ENCODE assay signal across 28 mouse cellular contexts in genomic region chr2:181239261-181239660, GRCm38 (mm10). TPM values are rescaled to one million over a fixed set of nuclear protein-coding genes. Genes with fewer than 3 reads are reported as not detected.
DNase-seq lines count a peak whose midpoint lies in the region; ATAC-seq and TF ChIP-seq lines count a peak whose summit lies in the region.
"Had no signal": no experiment of that assay in that cellular context is flagged by ENCODE, and none has a peak within 500 bp of the region (broad histone marks: within the 10 kb centered on the region; RNA-seq: fewer than 3 reads in every experiment).

No protein-coding gene starts in this region.

- TF ChIP-seq CTCF in small intestine, adult 2 months (IDR thresholded peaks at IDR 0.05; ENCODE audit: extremely low read depth, insufficient read length, insufficient replicate concordance, low read depth, low read length) = no peak

- ATAC-seq in heart, embryonic 11.5 days (replicated peaks; ENCODE audit: insufficient number of reproducible peaks, low FRiP score, low TSS enrichment) = no peak
- ATAC-seq in limb, embryonic 13.5 days (ENCODE audit: low FRiP score, low read depth) = no peak
- ATAC-seq in megakaryocyte, adult 5-6 weeks (ENCODE audit: poor library complexity, severe bottlenecking) = no peak
- ATAC-seq: forebrain, embryonic 15.5 days; hindbrain, postnatal 0 days; midbrain, embryonic 13.5 days had no signal

- H3K9me3 ChIP-seq in heart, embryonic 11.5 days (replicated peaks; ENCODE audit: control insufficient read depth, low read length) = no peaks in the 10 kb centered on the region
- no peaks in the 10 kb centered on the region for H3K9me3 ChIP-seq in limb, embryonic 13.5 days
- no peaks in the 10 kb centered on the region for H3K9me3 ChIP-seq in limb, embryonic 10.5 days (replicated peaks)
- H3K9me3 ChIP-seq in megakaryocyte, embryonic 14.5 days = no peaks in the 10 kb centered on the region
- H3K9me3 ChIP-seq: embryonic facial prominence, embryonic 10.5 days; forebrain, embryonic 15.5 days; heart, embryonic 15.5 days; midbrain, embryonic 13.5 days; neural tube, embryonic 13.5 days had no signal

- H3K4me2 ChIP-seq in heart, embryonic 11.5 days = no peak overlapping the region
- H3K4me2 ChIP-seq in limb, embryonic 13.5 days (replicated peaks) = no peak overlapping the region
- H3K4me2 ChIP-seq: forebrain, embryonic 15.5 days; heart, embryonic 15.5 days; midbrain, embryonic 13.5 days; neural tube, embryonic 13.5 days had no signal

- no peak overlapping the region for H3K4me3 ChIP-seq in heart, embryonic 11.5 days (ENCODE audit: low read depth, low read length)
- H3K4me3 ChIP-seq in limb, embryonic 13.5 days = no peak overlapping the region
- no peak overlapping the region for H3K4me3 ChIP-seq in limb, embryonic 10.5 days
- peak overlapping the region; percentile 35 for H3K4me3 ChIP-seq in megakaryocyte, embryonic 14.5 days (replicated peaks)
- H3K4me3 ChIP-seq in small intestine, adult 2 months (ENCODE audit: low read depth, low read length) = peak overlapping the region; percentile 88
- H3K4me3 ChIP-seq: embryonic facial prominence, embryonic 10.5 days; forebrain, embryonic 15.5 days; heart, embryonic 15.5 days; midbrain, embryonic 13.5 days; neural tube, embryonic 13.5 days had no signal

- H3K4me1 ChIP-seq in heart, embryonic 11.5 days (ENCODE audit: control insufficient read depth, insufficient read depth, low read length) = no peaks in the 10 kb centered on the region
- peaks cover 14% of the 10 kb centered on the region for H3K4me1 ChIP-seq in limb, embryonic 13.5 days
- peaks cover 29% of the 10 kb centered on the region for H3K4me1 ChIP-seq in limb, embryonic 10.5 days
- H3K4me1 ChIP-seq in megakaryocyte, embryonic 14.5 days = peaks cover 63% of the 10 kb centered on the region
- peaks cover 28% of the 10 kb centered on the region for H3K4me1 ChIP-seq in small intestine, adult 2 months (ENCODE audit: control insufficient read depth, insufficient read depth, insufficient read length, low read length)

- no peaks in the 10 kb centered on the region for H3K36me3 ChIP-seq in heart, embryonic 11.5 days (ENCODE audit: control insufficient read depth, insufficient read depth, low read length)
- peaks cover 16% of the 10 kb centered on the region; the same call in 1 of the 2 replicates for H3K36me3 ChIP-seq in limb, embryonic 13.5 days
- H3K36me3 ChIP-seq in limb, embryonic 10.5 days = 0 out of 2 replicates have a peak, but pooled peaks cover 6% of the 10 kb centered on the region
- peaks cover 65% of the 10 kb centered on the region for H3K36me3 ChIP-seq in megakaryocyte, embryonic 14.5 days (replicated peaks; ENCODE audit: low read length)
- peaks cover 49% of the 10 kb centered on the region for H3K36me3 ChIP-seq in small intestine, adult 2 months (ENCODE audit: control insufficient read depth, insufficient read depth, low read length)
- H3K36me3 ChIP-seq: embryonic facial prominence, embryonic 10.5 days; forebrain, embryonic 15.5 days; heart, embryonic 15.5 days; midbrain, embryonic 13.5 days; neural tube, embryonic 13.5 days had no signal

- DNase-seq in heart, adult 11 months = peak; percentile 92
- DNase-seq in limb, embryonic 10.5 days (ENCODE audit: low spot score) = no peak
- no peak for DNase-seq in embryo, embryonic 10 days (ENCODE audit: low spot score)
- DNase-seq: adrenal gland, postnatal 14 days; cerebellum, adult 9-10 months; gastrocnemius, postnatal 14 days; heart, adult 18-20 months; kidney, adult 9 months; kidney, postnatal 36 days; thymus, adult 2 months; thymus, postnatal 4 days had no signal

- no peak for TF ChIP-seq POLR2A in small intestine, adult 2 months (IDR thresholded peaks at IDR 0.05; ENCODE audit: low read depth, low read length)

- no peaks in the 10 kb centered on the region for H3K27me3 ChIP-seq in heart, embryonic 11.5 days (ENCODE audit: control insufficient read depth, insufficient read depth, low read length)
- H3K27me3 ChIP-seq in limb, embryonic 13.5 days = no peaks in the 10 kb centered on the region
- H3K27me3 ChIP-seq in limb, embryonic 10.5 days (ENCODE audit: low read depth, poor library complexity, severe bottlenecking) = no peaks in the 10 kb centered on the region
- peaks cover 3% of the 10 kb centered on the region for H3K27me3 ChIP-seq in megakaryocyte, embryonic 14.5 days (replicated peaks)
- H3K27me3 ChIP-seq in small intestine, adult 2 months (ENCODE audit: control insufficient read depth, insufficient read depth, low read length) = no peaks in the 10 kb centered on the region
- H3K27me3 ChIP-seq: forebrain, embryonic 15.5 days; heart, embryonic 15.5 days; midbrain, embryonic 13.5 days; neural tube, embryonic 13.5 days had no signal

- WGBS in heart, embryonic 11.5 days (ENCODE audit: insufficient replicate concordance) = 84% methylated on average over 9 of the region's 9 CpGs
- WGBS in limb, embryonic 13.5 days = 89% methylated on average over 9 of the region's 9 CpGs
- 96% methylated on average over 9 of the region's 9 CpGs for WGBS in limb, embryonic 10.5 days
- 94% methylated on average over 9 of the region's 9 CpGs for WGBS in small intestine, adult 2 months

- no peak overlapping the region for H3K27ac ChIP-seq in heart, embryonic 11.5 days (ENCODE audit: low read depth, low read length)
- no peak overlapping the region for H3K27ac ChIP-seq in limb, embryonic 13.5 days
- H3K27ac ChIP-seq in limb, embryonic 10.5 days = no peak overlapping the region
- H3K27ac ChIP-seq in small intestine, adult 2 months (ENCODE audit: insufficient read depth, low read depth, low read length) = no peak overlapping the region
- H3K27ac ChIP-seq: embryonic facial prominence, embryonic 10.5 days; forebrain, embryonic 15.5 days; heart, embryonic 15.5 days; hindbrain, postnatal 0 days; midbrain, embryonic 13.5 days; neural tube, embryonic 13.5 days; stomach, postnatal 0 days had no signal

- H3K9ac ChIP-seq in heart, embryonic 11.5 days (ENCODE audit: low read depth, low read length) = no peak overlapping the region
- H3K9ac ChIP-seq in limb, embryonic 13.5 days = peak overlapping the region; percentile 43; the same call in 1 of the 2 replicates
- H3K9ac ChIP-seq: forebrain, embryonic 15.5 days; heart, embryonic 15.5 days; midbrain, embryonic 13.5 days; neural tube, embryonic 13.5 days had no signal

RNA-seq across cellular contexts. Expression of gene Helz2, which starts 2.6 kb away (rescaled TPM):
- polyA plus RNA-seq in heart, embryonic 11.5 days (2014; fragmentation: Nextera tagmentation; extraction: Ambion mirVana) = 1.2 and 1.3 TPM in 2 replicates
- 1.6 and 1.8 TPM in 2 replicates for polyA plus RNA-seq in limb, embryonic 13.5 days (2015; fragmentation: Nextera tagmentation; extraction: Ambion mirVana)
- 0.87 and 1.2 TPM in 2 replicates for polyA plus RNA-seq in limb, embryonic 10.5 days (2016; fragmentation: Nextera tagmentation; extraction: Ambion mirVana)
- 1.9 and 2.3 TPM in 2 replicates for polyA plus RNA-seq in megakaryocyte, embryonic 14.5 days (2012; ENCODE audit: insufficient read depth, low replicate concordance)
- 13.5 and 14.2 TPM in 2 replicates for total RNA-seq in megakaryocyte, adult 5-6 weeks (2015)
- 11.0 and 14.6 TPM in 2 replicates for total RNA-seq in megakaryocyte, adult 5-6 weeks (2017)
- 36.1 and 67.3 TPM in 2 replicates for polyA plus RNA-seq in small intestine, adult 2 months (2012; rRNA removed)

RNA-seq across cellular contexts. Expression of gene Fndc11, which starts 19.4 kb away (rescaled TPM):
- polyA plus RNA-seq in heart, embryonic 11.5 days (2014; fragmentation: Nextera tagmentation; extraction: Ambion mirVana) = 0.13 TPM in 1 of 2 replicates, not detected in the other
- 0.17 and 0.42 TPM in 2 replicates for polyA plus RNA-seq in limb, embryonic 13.5 days (2015; fragmentation: Nextera tagmentation; extraction: Ambion mirVana)
- polyA plus RNA-seq in limb, embryonic 10.5 days (2016; fragmentation: Nextera tagmentation; extraction: Ambion mirVana) = 0.34 and 0.73 TPM in 2 replicates
- not detected in 2 replicates for polyA plus RNA-seq in megakaryocyte, embryonic 14.5 days (2012; ENCODE audit: insufficient read depth, low replicate concordance)
- total RNA-seq in megakaryocyte, adult 5-6 weeks (2015) = not detected in 2 replicates
- not detected in 2 replicates for total RNA-seq in megakaryocyte, adult 5-6 weeks (2017)
- 0.53 and 0.56 TPM in 2 replicates for polyA plus RNA-seq in small intestine, adult 2 months (2012; rRNA removed)
- total RNA-seq: adrenal gland, postnatal 14 days; common myeloid progenitor, adult 5-6 weeks; gastrocnemius, postnatal 14 days; heart, adult 18-20 months; hematopoietic stem cell, adult 5-6 weeks; layer of hippocampus, adult 8-10 months; left cerebral cortex, postnatal 14 days; megakaryocyte progenitor cell, adult 5-6 weeks had no signal
- polyA plus RNA-seq: forebrain, embryonic 15.5 days; neural tube, embryonic 13.5 days had no signal

RNA-seq across cellular contexts. Expression of gene Srms, which starts 26.3 kb away (rescaled TPM):
- polyA plus RNA-seq in heart, embryonic 11.5 days (2014; fragmentation: Nextera tagmentation; extraction: Ambion mirVana) = 0.29 TPM in 1 of 2 replicates, not detected in the other
- polyA plus RNA-seq in limb, embryonic 13.5 days (2015; fragmentation: Nextera tagmentation; extraction: Ambion mirVana) = 0.15 and 0.19 TPM in 2 replicates
- polyA plus RNA-seq in limb, embryonic 10.5 days (2016; fragmentation: Nextera tagmentation; extraction: Ambion mirVana) = 1.6 and 2.0 TPM in 2 replicates
- polyA plus RNA-seq in megakaryocyte, embryonic 14.5 days (2012; ENCODE audit: insufficient read depth, low replicate concordance) = not detected in 2 replicates
- not detected in 2 replicates for total RNA-seq in megakaryocyte, adult 5-6 weeks (2015)
- not detected in 2 replicates for total RNA-seq in megakaryocyte, adult 5-6 weeks (2017)
- polyA plus RNA-seq in small intestine, adult 2 months (2012; rRNA removed) = 0.56 and 0.93 TPM in 2 replicates
- total RNA-seq: common myeloid progenitor, adult 5-6 weeks; hematopoietic stem cell, adult 5-6 weeks; megakaryocyte progenitor cell, adult 5-6 weeks had no signal
- polyA plus RNA-seq: midbrain, embryonic 13.5 days had no signal

RNA-seq across cellular contexts. Expression of gene Ptk6, which starts 36.7 kb away (rescaled TPM):
- not detected in 2 replicates for polyA plus RNA-seq in heart, embryonic 11.5 days (2014; fragmentation: Nextera tagmentation; extraction: Ambion mirVana)
- polyA plus RNA-seq in limb, embryonic 13.5 days (2015; fragmentation: Nextera tagmentation; extraction: Ambion mirVana) = not detected in 2 replicates
- not detected in 2 replicates for polyA plus RNA-seq in limb, embryonic 10.5 days (2016; fragmentation: Nextera tagmentation; extraction: Ambion mirVana)
- not detected in 2 replicates for polyA plus RNA-seq in megakaryocyte, embryonic 14.5 days (2012; ENCODE audit: insufficient read depth, low replicate concordance)
- not detected in 2 replicates for total RNA-seq in megakaryocyte, adult 5-6 weeks (2015)
- total RNA-seq in megakaryocyte, adult 5-6 weeks (2017) = not detected in 2 replicates
- polyA plus RNA-seq in small intestine, adult 2 months (2012; rRNA removed) = 6.2 and 9.5 TPM in 2 replicates
- total RNA-seq: common myeloid progenitor, adult 5-6 weeks; gastrocnemius, postnatal 14 days; hematopoietic stem cell, adult 5-6 weeks; hindbrain, postnatal 0 days; layer of hippocampus, adult 8-10 months; megakaryocyte progenitor cell, adult 5-6 weeks had no signal
- polyA plus RNA-seq: embryonic facial prominence, embryonic 10.5 days; forebrain, embryonic 15.5 days; hindbrain, postnatal 0 days; midbrain, embryonic 13.5 days; neural tube, embryonic 13.5 days had no signal

RNA-seq across cellular contexts. Expression of gene Gmeb2, which starts 48.6 kb away (rescaled TPM):
- polyA plus RNA-seq in heart, embryonic 11.5 days (2014; fragmentation: Nextera tagmentation; extraction: Ambion mirVana) = 9.1 TPM in 2 replicates
- 16.5 and 17.8 TPM in 2 replicates for polyA plus RNA-seq in limb, embryonic 13.5 days (2015; fragmentation: Nextera tagmentation; extraction: Ambion mirVana)
- polyA plus RNA-seq in limb, embryonic 10.5 days (2016; fragmentation: Nextera tagmentation; extraction: Ambion mirVana) = 20.3 and 23.0 TPM in 2 replicates
- 4.9 and 8.0 TPM in 2 replicates for polyA plus RNA-seq in megakaryocyte, embryonic 14.5 days (2012; ENCODE audit: insufficient read depth, low replicate concordance)
- total RNA-seq in megakaryocyte, adult 5-6 weeks (2015) = 12.5 and 16.6 TPM in 2 replicates
- total RNA-seq in megakaryocyte, adult 5-6 weeks (2017) = 13.4 and 23.9 TPM in 2 replicates
- polyA plus RNA-seq in small intestine, adult 2 months (2012; rRNA removed) = 14.0 and 29.1 TPM in 2 replicates

Comparison
In these comparisons a context has a peak if more than half of its experiments do, and no peak if none do; other contexts are left out.
1. H3K4me3 ChIP-seq: peak in megakaryocyte, embryonic 14.5 days (single experiment) and small intestine, adult 2 months (single experiment); none in heart, embryonic 11.5 days (single experiment), limb, embryonic 13.5 days (single experiment) and limb, embryonic 10.5 days (single experiment).
2. RNA of gene Helz2, which starts 2.6 kb away (polyA plus RNA-seq): 36.1 to 67.3 TPM in small intestine, adult 2 months; 1.9 to 2.3 TPM in megakaryocyte, embryonic 14.5 days, 1.6 to 1.8 TPM in limb, embryonic 13.5 days, 0.87 to 1.2 TPM in limb, embryonic 10.5 days and 1.2 to 1.3 TPM in heart, embryonic 11.5 days; every median in the first group is over 10 times any median in the second.